Mouse (Mus musculus) monocyte, adult 2 months (primary cell): ENCODE data around the gene Fnip2.
A peak's percentile ranks its signal among the peaks of the same experiment; 100 is the strongest.

ENCODE experiments used
- DNase-seq, 2 experiments: peaks; one replicate each; pipeline ENCODE4 v3.0.0; 2022; ENCODE audit warnings: low spot score in 2 of 2, low read depth in 1 of 2

Fnip2 gene

GRCm38 (mm10) chr3:79566716-79567691 lies 592 bp downstream of the Fnip2 start:
- no peak for DNase-seq

DNA sequence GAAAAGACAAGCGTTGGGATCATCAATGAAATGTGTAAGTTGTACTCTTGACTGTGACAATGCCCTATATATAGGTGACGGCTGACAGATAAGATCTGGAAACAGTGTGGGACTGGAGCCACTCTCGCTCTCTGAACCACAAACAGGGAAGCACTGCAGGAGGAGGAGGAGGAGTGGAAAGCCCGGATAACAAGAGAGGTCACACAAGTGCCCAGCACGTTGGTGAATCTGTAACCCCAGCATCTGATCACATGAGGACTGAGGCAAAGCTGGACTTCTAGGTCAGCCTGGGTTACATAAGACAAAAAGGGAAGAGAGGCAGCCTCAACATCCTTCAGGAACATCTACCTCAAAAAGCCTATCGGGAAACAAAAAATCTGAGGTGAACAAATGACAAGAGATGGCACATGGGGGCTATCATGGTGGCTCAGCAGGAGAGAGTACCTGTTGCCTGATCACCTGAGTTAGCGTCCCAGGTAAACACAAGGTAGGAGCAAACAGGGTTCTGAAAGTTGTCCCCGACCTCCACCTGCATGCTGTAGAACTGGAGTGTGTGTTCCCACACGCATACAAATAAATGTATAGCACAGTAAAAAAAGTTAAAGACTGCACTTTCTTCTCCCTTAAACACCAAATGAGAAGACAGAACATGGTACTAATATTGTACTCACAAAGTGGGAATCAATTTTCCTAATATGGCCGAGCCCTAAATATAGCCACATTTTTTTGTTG lies 2.6 kb downstream of the Fnip2 start:
- DNase-seq = no peak

- DNase-seq = no peak
Observed at GRCm38 (mm10) chr3:79563511-79563910, 4.1 kb downstream of the Fnip2 start.

GRCm38 (mm10) chr3:79561784-79562715 lies 5.5 kb downstream of the Fnip2 start:
- no peak for DNase-seq

- no peak for DNase-seq
Observed at GRCm38 (mm10) chr3:79560555-79560954, 7.0 kb downstream of the Fnip2 start.

DNA sequence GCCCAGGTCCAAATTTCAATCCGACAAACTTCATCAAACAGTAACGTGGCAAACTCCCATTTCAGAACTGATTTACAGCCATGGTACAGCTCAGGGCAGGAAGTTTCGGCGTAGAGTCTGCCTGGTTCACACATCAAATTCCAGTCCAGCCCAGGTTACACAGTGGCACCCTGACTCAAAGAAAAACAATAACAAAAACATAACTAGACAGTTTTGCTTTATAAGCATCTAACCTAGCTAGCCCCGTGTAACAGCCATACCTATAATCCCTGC lies 7.9 kb downstream of the Fnip2 start:
- DNase-seq = no peak

- no peak for DNase-seq
Observed at GRCm38 (mm10) chr3:79559021-79559772, 8.4 kb downstream of the Fnip2 start.

DNA sequence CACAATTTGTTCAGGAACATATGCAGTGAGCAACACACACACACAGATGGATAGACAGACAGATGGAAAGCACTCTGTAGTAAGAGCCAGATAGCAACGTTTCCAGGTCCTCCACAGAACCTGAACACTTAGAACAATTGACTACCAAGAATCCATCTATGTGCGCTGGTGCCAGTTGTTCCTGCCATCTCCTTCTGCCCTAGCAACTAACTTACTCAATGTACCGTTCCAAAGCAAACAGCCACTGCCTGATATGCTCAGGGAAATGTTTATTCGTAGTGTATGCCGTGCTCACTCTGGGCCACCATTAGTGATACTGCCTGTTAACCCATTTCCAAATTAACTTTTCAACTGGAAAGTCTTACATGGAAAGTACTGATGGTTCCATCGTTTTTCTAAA lies 12.5 kb downstream of the Fnip2 start:
- DNase-seq = no peak

DNA sequence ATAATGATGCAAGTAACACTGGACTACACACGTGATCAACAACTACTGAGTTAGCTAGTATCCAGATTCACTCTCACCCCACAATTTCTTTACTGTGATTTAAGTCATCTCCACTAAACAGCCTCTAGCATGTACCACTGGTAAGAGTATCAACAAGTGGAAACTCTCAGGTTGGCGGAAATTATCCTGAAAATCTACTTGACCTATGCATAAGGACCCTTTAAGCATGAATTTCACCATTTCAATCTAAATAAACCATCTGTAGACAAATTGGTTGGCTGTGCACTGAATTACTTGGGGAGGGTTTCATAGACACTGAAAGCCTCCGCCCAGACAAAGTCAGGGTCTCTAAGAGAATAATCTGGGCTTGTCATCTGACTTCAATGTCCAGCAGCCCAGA lies 13.8 kb downstream of the Fnip2 start:
- no peak for DNase-seq

GRCm38 (mm10) chr3:79551826-79552552 lies 15.6 kb downstream of the Fnip2 start:
- DNase-seq = no peak

DNA sequence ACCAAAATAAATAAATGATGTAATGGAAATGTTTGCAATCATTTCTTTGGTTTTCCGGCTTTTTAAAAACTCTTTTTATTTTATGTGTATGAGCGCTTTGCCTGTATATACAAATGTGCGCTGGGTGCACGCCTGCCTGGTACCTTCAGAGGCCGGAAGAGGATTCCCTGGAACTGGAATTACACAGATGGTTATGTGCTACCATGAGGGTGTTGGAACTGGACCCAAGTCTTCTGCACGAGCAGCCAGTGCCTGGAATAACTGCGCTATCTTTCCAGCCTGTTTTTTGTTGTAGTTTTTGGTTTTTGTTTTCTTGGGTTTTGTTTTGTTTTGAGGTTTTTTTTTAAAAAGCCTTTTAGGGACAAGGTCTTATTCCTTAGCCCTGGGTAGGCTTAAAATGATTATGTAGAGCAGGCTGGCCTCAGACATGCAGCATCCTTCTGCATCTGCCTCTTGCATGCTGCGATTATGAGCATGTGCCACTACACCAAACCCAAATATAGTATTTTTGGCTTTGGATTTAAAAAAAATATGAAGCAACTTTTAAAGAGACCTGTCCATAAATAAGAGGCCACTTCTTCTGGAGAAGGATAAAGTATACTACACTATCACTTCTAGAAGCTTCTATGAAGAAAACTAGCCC lies 17.7 kb downstream of the Fnip2 start:
- no peak for DNase-seq

DNA sequence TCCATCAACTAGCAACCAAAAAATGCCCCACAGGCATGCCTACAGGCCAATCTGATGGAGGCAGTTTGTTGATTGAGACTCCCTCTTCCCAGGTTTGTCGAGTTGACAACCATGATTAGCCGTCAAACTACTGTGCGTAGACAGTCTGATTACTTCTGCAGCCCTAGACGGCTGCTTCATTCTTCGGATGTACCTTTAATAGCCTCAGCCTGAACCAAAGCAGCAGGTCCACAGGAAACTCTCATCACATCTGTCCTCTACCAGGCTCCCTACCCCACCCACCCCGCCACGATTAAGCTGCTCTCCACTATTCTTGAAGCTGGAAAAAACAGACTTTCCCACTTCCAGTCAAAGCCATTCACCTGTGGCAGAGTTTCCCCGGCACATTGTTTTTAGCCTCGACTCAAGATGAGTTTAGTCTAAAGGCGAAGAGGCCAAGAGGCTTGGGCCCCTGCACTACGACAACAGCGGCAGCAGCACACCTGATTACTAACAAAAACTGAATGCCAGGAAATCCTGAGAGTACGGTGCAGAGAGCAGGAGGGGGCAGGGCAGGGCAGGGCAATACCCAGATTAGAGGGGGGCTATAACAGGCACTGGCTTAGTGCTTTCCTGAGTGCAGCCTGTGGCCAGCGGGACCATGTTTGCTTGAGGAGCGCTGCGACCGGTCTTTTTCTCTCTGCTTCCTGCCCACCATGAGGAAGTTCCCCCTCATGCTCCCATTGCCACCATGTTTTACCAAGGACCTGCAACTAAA lies 18.7 kb downstream of the Fnip2 start:
- no peak for DNase-seq

DNA sequence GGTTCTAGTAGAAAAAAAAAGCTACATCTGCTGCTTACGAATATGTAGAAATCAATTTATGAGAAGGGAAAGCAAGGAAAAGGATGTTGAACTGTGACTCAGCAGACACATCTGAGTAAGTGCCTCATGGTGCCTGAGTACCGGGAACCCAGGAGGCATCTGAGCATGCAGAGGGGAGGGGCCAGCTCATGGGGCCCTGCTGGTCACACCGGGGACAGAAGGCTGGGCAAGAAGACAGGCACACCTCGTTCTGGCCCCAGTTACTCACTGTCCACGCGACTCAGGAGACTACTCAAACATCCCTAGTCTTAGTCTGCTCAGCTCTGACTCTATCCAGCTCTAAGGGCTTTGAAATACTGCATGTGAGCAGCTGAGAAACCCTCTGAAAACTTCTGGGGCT lies 25.0 kb downstream of the Fnip2 start:
- DNase-seq = peak; percentile 50 to 55

DNA sequence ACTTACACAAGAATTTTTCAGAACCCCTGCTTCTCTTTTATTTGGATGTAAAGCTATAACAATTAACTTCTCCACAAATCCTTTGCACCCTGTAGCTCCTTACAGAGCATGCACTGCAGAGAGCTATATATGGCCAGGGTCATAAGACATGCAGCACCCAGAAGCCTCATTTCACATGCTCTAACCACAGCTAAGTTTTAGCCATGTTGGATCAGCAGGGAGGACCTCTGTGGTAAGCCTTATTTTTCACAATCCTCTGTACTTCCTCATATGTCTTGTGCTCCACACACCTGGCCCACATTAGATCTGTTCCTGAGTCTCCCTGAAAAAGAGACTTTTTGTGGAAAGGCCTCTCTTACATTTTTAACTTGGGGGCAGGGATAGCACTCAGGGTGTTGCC lies 27.9 kb downstream of the Fnip2 start:
- no peak for DNase-seq

DNA sequence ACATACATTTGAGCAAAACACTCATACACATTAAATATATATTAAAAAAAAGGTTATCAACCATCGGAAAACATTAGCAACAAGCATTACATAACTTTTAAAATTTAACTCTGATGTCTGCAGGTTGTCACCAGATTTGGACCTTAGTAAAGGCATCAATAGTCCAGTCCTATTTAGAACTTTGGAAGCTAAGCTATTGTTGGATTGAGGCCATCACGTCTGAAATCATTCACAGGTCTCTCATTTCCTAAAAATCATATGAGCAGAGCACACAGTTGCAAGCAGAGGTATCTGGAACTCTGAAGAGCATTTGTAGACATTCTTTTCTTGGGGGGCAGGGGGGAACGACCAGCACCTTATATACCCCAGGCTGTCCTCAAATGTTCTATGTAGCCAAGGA lies 28.5 kb downstream of the Fnip2 start:
- no peak for DNase-seq

DNA sequence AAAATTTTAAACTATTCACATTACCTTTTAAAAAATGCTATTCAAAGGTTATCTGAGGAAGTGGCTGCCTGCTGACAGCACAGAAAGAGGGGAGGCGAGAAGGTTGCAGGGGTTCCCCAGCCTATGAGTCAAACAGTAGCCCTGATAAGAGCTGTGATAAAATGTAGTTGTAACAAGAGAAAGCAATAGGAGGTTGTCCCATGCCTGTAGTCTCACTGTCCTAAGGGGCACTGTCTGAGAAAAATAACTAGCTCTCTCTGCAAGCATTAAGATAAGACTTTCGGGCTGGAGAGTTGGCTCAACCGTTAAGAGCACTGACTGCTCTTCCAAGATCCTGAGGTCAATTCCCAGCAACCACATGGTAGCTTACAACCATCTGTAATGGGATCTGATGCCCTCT lies 29.3 kb downstream of the Fnip2 start:
- DNase-seq = no peak

DNA sequence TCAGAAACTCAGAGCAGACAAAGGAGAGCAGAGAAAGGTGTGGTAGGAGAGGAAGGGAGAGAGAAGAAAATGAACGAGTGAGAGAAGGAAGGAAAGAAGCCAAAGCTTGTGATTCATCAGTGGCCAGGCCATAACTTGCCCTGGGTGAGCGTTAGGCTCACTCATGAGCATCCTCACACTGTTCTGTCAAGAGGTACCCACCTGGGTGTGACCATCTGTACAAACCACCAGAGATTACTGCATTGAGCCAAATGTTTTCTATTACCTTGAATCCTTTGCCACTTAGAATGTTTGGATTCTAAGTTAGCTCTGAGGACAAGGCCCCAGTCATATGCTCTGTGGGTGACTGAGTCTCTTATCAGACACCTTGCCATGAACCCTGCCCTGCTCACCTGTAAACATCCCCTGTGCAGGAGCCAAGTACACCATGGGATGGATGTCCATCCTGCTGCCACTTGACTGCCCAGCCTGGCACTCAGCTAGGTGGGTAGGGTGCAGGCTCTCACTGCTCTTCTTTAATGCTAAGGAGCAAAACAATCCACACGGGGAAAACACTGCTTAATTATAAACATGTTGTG lies 29.9 kb downstream of the Fnip2 start:
- DNase-seq = no peak

GRCm38 (mm10) chr3:79537023-79537422 lies 30.6 kb downstream of the Fnip2 start:
- DNase-seq = no peak
